Mouse (Mus musculus) NIH3T3 (cell line): ENCODE measurements around the gene Lkaaear1.

Experiments
- DNase-seq: peaks from one replicate; pipeline ENCODE4 v3.0.0-alpha.2; 2012; ENCODE audit warnings: low read depth

Lkaaear1 gene

GRCm38 (mm10) chr2:181698241-181698640 lies at the start of gene Lkaaear1:
TSS of gene Lkaaear1 (minus strand) at chr2:181698442.
- DNase-seq, result no peak

- no peak for DNase-seq
Observed at GRCm38 (mm10) chr2:181730051-181730450, 31.8 kb upstream of the Lkaaear1 start.

GRCm38 (mm10) chr2:181727659-181728262 lies 29.5 kb upstream of the Lkaaear1 start:
- no peak for DNase-seq

GRCm38 (mm10) chr2:181722213-181722612 lies 24.0 kb upstream of the Lkaaear1 start:
- DNase-seq, result peak; percentile 74

- no peak for DNase-seq
Observed at GRCm38 (mm10) chr2:181721200-181721599, 23.0 kb upstream of the Lkaaear1 start.

- DNase-seq, result no peak
Observed at GRCm38 (mm10) chr2:181720061-181720460, 21.8 kb upstream of the Lkaaear1 start.

- no peak for DNase-seq
Observed at GRCm38 (mm10) chr2:181716991-181717390, 18.7 kb upstream of the Lkaaear1 start.

- DNase-seq, result no peak
Observed at GRCm38 (mm10) chr2:181715382-181715781, 17.1 kb upstream of the Lkaaear1 start.

- no peak for DNase-seq
Observed at GRCm38 (mm10) chr2:181714903-181715326, 16.7 kb upstream of the Lkaaear1 start, which contains the start of gene Oprl1. TSS of gene Oprl1 (plus strand) at chr2:181715016.

- DNase-seq, result no peak
Observed at GRCm38 (mm10) chr2:181713749-181714148, 15.5 kb upstream of the Lkaaear1 start.

GRCm38 (mm10) chr2:181706668-181707067 lies 8.4 kb upstream of the Lkaaear1 start:
- DNase-seq, result peak; percentile 64

- DNase-seq, result no peak
Observed at GRCm38 (mm10) chr2:181696801-181697420, 1.3 kb downstream of the Lkaaear1 start.

- DNase-seq, result no peak
Observed at GRCm38 (mm10) chr2:181695776-181696175, 2.5 kb downstream of the Lkaaear1 start.

- no peak for DNase-seq
Observed at GRCm38 (mm10) chr2:181694581-181694980, 3.7 kb downstream of the Lkaaear1 start.

GRCm38 (mm10) chr2:181693339-181694280 lies 4.6 kb downstream of the Lkaaear1 start, which contains the start of gene Rgs19:
TSS of gene Rgs19 (minus strand) at chr2:181693977.
- DNase-seq, result peak; percentile 85

GRCm38 (mm10) chr2:181692304-181692703 lies 5.9 kb downstream of the Lkaaear1 start:
- no peak for DNase-seq

- DNase-seq, result no peak
Observed at GRCm38 (mm10) chr2:181691571-181691970, 6.7 kb downstream of the Lkaaear1 start.

- DNase-seq, result no peak
Observed at GRCm38 (mm10) chr2:181691083-181691482, 7.2 kb downstream of the Lkaaear1 start.

GRCm38 (mm10) chr2:181689466-181690160 lies 8.6 kb downstream of the Lkaaear1 start:
- no peak for DNase-seq

GRCm38 (mm10) chr2:181687586-181687985 lies 10.7 kb downstream of the Lkaaear1 start:
- DNase-seq, result no peak

- no peak for DNase-seq
Observed at GRCm38 (mm10) chr2:181685686-181686085, 12.6 kb downstream of the Lkaaear1 start.

- no peak for DNase-seq
Observed at GRCm38 (mm10) chr2:181684713-181685112, 13.5 kb downstream of the Lkaaear1 start.
